Mouse (Mus musculus) T-helper 1 cell (primary cell): ENCODE results near the gene Slc2a2.

Experiments used
- in situ Hi-C: fragments of 300-600 bp; cut with MboI, MseI; formaldehyde crosslinking; loops from one replicate; pipeline ENCODE4 v1.15.1; 2025; ENCODE audit warnings: high pct_unique_total_duplicates

Gene Slc2a2

DNA sequence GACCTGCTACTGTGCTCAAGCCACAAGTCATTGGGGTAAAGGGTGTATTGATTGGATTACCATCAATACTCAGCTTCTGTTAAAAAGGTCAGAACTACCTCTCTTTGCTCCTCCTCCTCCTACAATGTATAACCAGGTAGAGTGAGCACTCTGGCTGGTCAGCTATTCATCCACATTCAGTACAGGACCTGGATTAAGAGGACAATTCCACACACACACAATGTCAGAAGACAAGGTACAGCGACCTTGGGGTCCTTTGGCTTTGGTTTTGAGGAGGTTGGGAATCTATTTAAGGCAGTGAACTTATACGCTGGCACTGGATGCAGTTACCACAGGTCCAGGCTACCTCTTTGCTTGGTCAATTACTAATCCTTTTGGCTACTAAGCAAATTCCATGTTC lies at the start of gene Slc2a2:
Gene Slc2a2, plus strand, starts transcription at position 107 of the 400 bp plus-strand sequence.
- in situ Hi-C loops: no loop called here

DNA sequence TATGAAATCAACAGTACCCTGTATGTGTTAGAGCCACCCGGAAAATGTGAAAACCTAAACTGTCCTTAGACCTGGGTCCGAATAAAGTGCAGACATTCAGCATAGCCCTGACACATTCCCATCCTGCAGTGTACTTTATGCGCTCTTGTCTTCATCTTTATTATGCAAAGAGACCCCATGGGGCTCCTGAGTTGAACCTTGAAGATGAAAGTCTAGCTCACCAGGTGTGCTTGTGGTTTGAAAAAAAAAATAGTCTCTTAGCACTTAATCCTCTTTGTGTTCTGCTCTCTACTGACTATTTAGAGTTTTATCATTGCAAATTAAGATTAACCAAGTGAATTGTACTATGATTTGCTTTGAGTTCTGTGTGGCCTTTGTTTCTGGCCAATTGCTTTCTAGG lies 45.1 kb upstream of the Slc2a2 start:
- in situ Hi-C loops: loop anchor here (25.0 kb wide), 1 partner anchor 1560 kb away; no protein-coding TSS in a partner anchor

DNA sequence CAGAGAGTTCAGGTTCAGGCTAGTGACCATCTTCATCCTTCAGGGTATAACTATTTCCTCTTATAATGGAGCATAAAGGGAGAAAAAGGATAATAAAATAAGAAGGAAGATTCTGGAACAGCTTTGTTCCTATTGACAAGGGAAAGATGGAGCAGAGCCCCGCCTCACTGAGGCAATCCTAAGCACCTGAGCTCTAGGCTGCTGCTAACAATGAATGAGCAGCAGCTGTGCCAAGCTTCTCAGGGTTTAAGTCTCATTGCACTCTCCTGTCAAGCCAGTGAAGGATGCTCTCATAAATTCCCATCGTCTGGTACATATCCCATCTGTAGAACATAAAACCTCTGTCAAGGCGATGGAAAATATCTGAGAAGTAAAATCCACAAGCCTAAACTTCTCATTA lies 44.7 kb upstream of the Slc2a2 start:
- in situ Hi-C loops: loop anchor here (25.0 kb wide), 1 partner anchor 1559 kb away; no protein-coding TSS in a partner anchor

DNA sequence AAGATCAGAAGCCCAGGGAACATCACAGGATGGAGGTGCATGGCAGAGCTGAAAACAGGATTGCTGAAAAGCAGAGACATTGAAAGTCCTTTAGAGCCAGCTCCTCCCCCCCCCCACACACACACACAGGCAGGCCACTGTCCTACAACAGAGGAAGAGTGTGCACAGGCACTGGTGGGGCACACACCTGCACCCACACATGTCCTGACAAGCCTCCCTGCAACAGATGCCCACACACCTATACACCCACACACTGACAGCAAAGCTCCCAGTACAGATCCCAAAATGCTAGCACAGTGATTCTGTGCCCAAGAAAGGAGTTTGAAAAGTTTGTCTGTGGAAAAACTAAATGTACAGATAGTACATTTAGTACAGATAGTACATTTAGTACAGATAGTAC lies 43.0 kb upstream of the Slc2a2 start:
- in situ Hi-C loops: loop anchor here (25.0 kb wide), 1 partner anchor 1558 kb away; no protein-coding TSS in a partner anchor

DNA sequence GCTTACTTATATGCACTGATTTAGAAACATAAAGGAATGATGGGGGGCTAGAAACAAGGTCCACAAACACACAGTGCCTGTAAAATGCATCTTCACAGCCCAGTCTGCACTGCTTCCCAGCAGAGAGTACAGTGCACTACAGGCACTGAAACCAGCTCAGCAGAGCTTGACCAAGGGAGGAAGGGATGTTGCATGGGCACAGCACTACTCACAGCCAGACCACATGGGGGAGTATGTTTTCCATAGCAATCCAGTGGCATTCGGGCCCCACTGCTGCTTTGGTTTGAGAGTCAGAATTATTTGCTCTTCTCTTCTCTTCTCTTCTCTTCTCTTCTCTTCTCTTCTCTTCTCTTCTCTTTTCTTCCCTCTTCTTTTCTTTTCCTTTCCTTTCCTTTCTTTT lies 39.4 kb upstream of the Slc2a2 start:
- in situ Hi-C loops: loop anchor here (25.0 kb wide), 1 partner anchor 1554 kb away; no protein-coding TSS in a partner anchor

DNA sequence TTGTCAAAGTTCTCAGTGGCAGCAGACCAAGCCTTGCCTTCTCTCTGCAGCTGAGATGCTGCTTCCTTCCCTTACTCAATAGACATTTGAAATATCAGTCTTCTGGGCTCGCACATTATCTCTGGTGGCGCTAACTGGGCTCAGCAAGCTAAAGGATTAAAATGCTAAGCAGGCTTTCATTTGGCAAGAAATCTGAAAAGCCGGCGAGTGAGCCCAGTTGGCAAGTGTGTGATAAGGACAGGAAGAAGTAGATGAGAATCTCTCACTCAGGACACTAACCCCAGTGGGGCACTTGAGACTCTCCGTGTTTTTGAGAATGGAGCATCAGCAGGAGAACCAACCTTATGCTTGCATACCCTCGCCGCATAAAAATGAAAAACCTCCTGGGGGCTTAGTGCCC lies 16.9 kb upstream of the Slc2a2 start:
- in situ Hi-C loops: no loop called here

DNA sequence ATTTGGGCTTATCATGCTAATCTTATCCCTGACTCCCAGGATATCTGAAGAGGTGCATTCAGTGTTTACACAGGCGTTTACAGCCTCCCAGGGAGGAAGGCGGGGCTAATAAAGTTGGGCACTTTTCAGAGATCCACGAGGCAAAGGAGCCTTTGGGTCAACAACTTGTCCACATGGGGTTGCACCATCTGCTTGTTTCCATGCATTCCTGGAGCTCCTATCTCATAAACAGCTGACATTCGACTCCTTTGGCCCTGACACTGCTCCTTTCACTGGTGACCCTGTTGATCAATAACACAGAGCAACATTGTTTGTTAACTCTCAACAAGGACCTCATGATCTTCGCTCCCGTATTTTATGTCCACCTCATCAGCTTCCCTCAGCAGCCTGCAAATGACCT lies 15.8 kb upstream of the Slc2a2 start:
- in situ Hi-C loops: no loop called here

DNA sequence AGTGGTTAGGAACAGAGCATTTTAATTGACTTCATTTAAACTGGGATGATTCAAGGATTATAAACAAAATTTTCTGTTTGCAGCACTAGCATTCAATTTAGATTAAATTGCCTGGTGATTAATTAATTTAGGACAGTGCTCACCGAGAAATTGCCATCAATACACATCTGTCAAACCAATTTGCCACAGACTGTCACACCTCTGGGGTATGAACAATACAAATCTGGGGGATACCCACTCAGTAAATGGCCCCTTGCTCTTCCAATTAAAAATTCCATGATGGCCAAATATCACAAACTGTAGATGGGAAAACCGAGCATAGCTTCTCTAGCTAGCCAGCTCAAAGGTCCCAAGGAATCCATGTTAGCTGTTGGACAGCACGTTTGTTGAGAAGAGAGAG lies 15.3 kb upstream of the Slc2a2 start:
- in situ Hi-C loops: no loop called here

GRCm38 (mm10) chr3:28685510-28685909 lies 12.2 kb upstream of the Slc2a2 start:
- in situ Hi-C loops: no loop called here

DNA sequence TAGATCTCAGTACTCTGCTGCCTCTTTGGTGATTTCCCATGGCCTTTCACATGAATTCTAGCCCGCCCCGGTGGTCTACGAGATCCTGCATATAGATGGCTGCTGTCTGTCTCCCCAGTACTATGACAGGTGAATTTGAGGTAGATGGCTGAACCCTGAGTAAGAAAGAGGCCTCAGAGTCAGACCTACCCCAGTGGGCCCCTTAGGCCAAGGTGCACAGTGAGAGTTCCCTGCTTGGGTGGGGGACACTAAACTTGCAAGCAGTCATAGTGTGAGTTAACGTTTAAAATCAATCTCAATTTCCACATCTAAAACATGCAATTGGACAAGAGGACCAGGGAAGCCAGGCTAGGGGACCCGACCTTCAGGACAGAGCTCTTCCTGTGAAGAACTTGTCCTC lies 2.9 kb upstream of the Slc2a2 start:
- in situ Hi-C loops: no loop called here

- in situ Hi-C loops: no loop called here
Observed at GRCm38 (mm10) chr3:28695608-28696007, 2.1 kb upstream of the Slc2a2 start.

DNA sequence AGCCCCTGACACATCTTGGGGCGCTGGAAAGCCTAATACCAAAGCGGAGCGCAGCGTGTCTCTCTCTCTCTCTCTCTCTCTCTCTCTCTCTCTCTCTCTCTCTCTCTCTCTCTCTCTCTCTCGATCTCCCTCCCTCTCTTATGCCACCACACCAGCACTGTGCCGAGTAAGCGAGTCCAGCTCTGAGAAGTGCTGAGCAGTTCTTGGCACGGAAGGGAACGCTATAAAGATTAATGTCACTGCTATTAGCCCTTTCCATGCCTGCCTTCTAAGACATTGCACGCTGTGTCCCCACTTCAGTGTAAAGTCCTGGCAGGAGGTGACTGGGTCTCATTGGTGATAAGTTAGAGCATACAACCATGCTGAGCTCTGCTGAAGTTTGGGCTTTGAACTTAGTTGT lies 1.5 kb upstream of the Slc2a2 start:
- in situ Hi-C loops: no loop called here

DNA sequence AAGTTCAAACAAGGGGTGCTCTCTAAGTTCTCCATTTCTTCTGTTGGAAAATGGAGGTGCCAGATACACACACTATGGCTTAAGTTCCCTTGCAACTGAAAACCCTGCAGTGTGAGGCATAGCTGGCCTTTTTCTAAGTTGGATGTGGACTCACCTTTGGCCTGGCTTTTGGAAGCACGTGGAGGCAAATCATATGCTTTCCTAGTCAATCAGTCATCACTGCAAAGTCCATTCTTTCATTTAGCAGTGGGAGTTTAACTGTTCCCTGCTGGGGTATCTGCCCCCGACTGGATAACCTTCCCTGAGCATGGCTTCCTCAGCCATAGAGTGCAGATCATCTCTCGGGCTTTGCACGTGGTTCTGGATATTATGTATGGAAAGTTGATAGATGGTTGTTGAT lies 1.9 kb downstream of the Slc2a2 start:
- in situ Hi-C loops: no loop called here

DNA sequence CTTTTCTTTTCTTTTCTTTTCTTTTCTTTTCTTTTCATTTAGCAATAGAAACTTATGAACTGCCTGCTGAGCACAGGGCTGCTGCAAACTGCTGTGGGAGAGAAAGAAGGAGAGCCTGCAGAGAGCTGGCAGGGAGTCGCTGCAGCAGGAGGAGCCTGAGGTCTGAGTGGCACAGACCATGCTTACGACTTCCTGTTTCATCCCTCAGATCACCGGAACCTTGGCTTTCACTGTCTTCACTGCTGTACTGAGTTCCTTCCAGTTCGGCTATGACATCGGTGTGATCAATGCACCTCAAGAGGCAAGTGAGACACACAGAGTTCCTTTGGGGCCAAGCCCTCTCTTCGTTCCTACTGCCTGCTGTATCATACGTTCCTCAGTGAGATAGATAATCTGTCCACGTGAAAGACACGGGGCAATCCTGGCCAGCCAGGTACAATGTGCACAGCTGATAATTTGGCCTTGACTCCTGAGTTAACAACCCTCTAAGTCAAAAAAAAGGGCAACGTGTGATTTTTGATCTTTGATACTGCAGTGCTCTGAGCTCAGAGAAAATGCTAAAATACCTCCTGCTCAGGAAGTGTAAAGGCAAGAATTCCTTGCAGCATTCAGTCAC lies 7.9 kb downstream of the Slc2a2 start:
- in situ Hi-C loops: no loop called here

GRCm38 (mm10) chr3:28706736-28707135 lies 9.0 kb downstream of the Slc2a2 start:
- in situ Hi-C loops: no loop called here

DNA sequence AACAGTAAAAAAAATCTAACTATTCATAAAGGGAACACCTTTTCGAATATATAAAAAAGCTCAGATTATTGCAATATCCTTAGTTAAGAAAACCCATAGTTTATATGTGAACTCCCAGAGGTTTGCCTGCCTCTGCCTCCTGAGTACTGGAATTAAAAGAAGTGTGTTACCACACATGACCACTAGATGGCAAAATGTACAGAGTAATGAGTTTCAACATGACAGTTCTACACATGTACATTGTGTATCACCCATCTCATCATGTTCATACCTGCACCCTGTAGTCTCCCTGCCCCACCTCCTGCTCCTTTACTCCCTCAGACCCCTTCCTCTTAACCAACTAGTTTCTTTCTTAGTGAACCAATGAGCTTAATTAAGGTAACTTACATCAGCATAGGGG lies 12.0 kb downstream of the Slc2a2 start:
- in situ Hi-C loops: no loop called here

DNA sequence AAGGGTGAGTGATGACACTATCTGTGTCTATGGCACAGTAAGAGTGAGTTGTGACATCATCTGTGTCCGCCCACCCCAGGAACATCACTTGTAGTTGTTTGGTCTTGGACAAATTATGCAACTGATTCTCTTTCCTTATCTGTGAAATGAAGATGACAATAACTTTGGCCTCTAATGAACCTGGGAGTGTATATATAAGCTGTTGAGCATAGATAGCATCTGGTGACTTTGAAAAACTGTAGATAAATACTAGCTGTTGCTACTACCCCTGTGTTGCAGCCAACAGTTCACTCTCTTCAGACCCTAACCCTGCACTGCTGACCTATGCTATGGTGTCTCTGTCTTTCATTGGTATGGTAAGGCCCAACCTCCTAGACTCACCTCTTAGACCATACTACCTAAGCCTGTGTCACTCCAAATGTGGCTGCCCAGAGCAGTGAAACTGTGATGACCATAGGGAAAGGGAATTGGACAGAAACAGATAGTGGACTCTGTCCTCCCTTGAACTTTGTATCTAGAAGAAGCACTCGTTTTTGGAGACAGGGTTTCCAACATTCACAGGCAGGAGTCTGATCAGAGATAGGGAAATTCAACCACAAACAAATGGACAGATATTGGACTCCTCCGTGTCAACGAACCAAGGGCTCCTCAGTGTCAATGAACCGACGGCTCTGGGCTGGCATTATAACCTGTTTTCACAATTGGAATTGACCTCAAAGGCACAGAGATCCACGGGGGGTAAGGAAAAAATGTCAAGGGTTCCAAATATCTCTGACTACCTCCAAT lies 16.4 kb downstream of the Slc2a2 start:
- in situ Hi-C loops: no loop called here

DNA sequence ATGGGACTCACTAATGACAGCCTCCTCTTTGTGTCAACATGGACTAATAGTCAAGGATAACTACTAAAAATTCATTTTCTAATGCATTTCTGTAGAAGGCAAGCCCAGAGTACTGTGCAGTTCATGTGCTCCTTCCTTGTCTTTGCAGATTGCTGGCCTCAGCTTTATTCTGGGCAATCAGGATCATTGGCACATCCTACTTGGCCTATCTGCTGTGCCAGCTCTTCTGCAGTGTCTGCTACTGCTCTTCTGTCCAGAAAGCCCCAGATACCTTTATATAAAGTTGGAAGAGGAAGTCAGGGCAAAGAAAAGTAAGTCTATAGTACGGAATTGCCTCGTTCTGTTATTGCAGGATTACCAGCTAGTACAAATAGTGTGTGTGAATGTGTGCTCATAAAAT lies 20.8 kb downstream of the Slc2a2 start:
- in situ Hi-C loops: no loop called here

- in situ Hi-C loops: no loop called here
Observed at GRCm38 (mm10) chr3:28721218-28721617, 23.5 kb downstream of the Slc2a2 start.

- in situ Hi-C loops: no loop called here
Observed at GRCm38 (mm10) chr3:28721838-28722237, 24.1 kb downstream of the Slc2a2 start.

- in situ Hi-C loops: no loop called here
Observed at GRCm38 (mm10) chr3:28722531-28722930, 24.8 kb downstream of the Slc2a2 start.

DNA sequence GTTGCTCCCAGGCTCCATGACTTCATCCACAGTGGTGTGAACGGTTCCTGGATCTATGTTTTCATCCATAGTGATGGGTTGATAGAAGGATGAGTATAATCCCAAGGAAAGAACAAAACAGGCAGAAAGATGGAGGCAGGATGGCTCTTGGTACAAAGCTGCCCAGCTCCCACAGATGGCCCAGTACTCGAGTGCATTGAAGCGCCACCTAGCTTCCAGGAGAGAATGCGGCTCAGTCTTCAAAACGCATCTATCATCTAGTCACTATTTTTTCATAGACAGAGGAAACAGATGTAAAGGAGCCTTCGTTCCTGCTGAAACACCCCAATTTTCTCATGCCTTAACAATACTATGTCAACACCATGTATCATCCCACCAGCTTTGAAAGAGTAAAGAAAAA lies 25.8 kb downstream of the Slc2a2 start:
- in situ Hi-C loops: no loop called here

DNA sequence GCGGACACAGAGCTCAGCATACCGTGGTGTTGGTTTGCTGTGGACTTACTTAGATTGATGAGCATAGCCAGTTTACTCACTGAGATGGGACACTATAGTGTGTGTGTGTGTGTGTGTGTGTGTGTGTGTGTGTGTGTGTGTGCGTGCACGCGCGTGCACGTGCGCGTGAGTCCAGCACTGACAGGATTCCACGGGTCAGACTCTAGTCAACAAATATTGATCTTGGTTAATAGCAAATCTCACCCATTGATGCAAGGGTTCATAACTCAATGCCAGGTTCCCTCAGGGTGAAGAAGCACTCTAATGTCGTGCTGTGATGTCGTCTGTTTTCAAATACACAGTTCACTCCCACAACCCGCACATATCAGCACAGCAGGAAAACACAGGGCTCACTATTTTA lies 27.5 kb downstream of the Slc2a2 start:
- in situ Hi-C loops: no loop called here
